Mouse (Mus musculus): ENCODE results near the gene Pla2g6.

DNA sequence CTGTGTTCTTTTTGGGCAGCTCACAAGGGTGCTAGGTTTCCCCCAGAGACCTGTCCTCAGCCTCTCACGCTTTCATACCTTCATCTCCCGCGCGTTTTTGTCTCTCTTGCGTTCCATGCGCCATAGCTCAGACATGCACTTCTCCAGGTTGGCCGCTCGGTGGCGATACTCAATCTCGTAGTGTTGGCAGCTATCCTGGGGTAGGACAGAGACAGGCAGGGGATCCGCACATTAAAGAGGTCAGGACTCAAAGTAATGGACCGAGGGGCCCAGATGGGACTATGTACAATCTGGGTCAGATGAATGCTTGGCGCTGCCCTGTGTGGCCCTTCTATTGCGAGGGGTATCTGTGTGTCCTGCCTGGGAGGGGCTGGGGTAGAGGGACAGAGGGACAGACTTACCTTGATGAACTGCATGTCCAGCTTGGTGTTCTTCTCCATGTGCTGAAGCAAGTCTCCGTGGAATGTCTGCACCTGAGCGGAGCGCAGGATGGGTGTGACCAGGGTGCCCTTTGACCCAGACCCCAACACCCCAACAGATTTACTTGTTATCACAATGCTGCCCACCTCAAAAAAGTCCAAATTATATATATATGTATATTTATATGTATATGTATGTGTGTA is 57.0 kb downstream of the Pla2g6 start:
- peak; percentile 74; the same call in 1 of the 2 replicates for TF ChIP-seq CTCF (IDR thresholded peaks at IDR 0.05; ENCODE audit: control insufficient read depth, insufficient read depth, insufficient replicate concordance, low read depth, low read length)
- no peak for TF ChIP-seq POLR2A (IDR thresholded peaks at IDR 0.05; ENCODE audit: control insufficient read depth, low read depth, low read length)

All from testis, adult 2 months (tissue).